Mouse (Mus musculus) lung, postnatal 0 days (tissue): ENCODE measurements around the gene Rgs16. TPM values are rescaled to one million over a fixed set of nuclear protein-coding genes. Genes with fewer than 3 reads are reported as not detected.
"Not testable (repeated sequence)": the region's sequence is repeated elsewhere in the genome, so short reads cannot be mapped to it uniquely, and the experiment has no call there.

Experiments used
- ATAC-seq: fragments of 200-750 bp; cut with Nextera tagmentation; 2 replicates; pipeline ENCODE4 v1.8.0; 2017; ENCODE audit warnings: moderate library complexity
- DNase-seq: peaks from one replicate; pipeline ENCODE4 v3.0.0-alpha.2; 2016; ENCODE audit warnings: low spot score
- H3K27ac ChIP-seq: fragments of 300-500 bp; sonication (generic); 2 replicates; pipeline ENCODE4 v1.5.1; 2014; ENCODE audit warnings: antibody characterized with exemption, mild to moderate bottlenecking, low read length, mixed read lengths
- H3K27me3 ChIP-seq: fragments of 300-500 bp; sonication (generic); replicated peaks from 2 replicates; pipeline ENCODE4 v1.6.1; 2014; ENCODE audit warnings: low read length, mixed read lengths; ENCODE audit not compliant: insufficient read depth
- H3K36me3 ChIP-seq: fragments of 300-500 bp; sonication (generic); 2 replicates; pipeline ENCODE4 v1.6.1; 2014; ENCODE audit warnings: low read length, mixed read lengths; ENCODE audit not compliant: insufficient read depth
- H3K4me1 ChIP-seq: fragments of 300-500 bp; sonication (generic); 2 replicates; pipeline ENCODE4 v1.6.1; 2014; ENCODE audit warnings: antibody characterized with exemption, low read depth, low read length, mixed read lengths; ENCODE audit not compliant: insufficient read depth
- H3K4me2 ChIP-seq: fragments of 300-500 bp; sonication (generic); replicated peaks from 2 replicates; pipeline ENCODE4 v1.6.1; 2014; ENCODE audit warnings: low read depth, mild to moderate bottlenecking, low read length, moderate library complexity, mixed read lengths
- H3K4me3 ChIP-seq: fragments of 300-500 bp; sonication (generic); 2 replicates; pipeline ENCODE4 v1.5.1; 2014; ENCODE audit warnings: low read depth, low read length
- H3K9ac ChIP-seq: fragments of 300-500 bp; sonication (generic); replicated peaks from 2 replicates; pipeline ENCODE4 v1.6.1; 2014; ENCODE audit warnings: low read depth, mild to moderate bottlenecking
- H3K9me3 ChIP-seq: fragments of 300-500 bp; sonication (generic); 2 replicates; pipeline ENCODE4 v1.6.1; 2016; ENCODE audit warnings: low read length, mixed read lengths
- CTCF ChIP-seq: IDR thresholded peaks from 2 replicates; pipeline ENCODE4 v1.5.1; 2016; ENCODE audit warnings: antibody characterized with exemption, mild to moderate bottlenecking
- EP300 ChIP-seq: IDR thresholded peaks from 2 replicates; pipeline ENCODE4 v1.6.1; 2016; ENCODE audit warnings: antibody characterized with exemption, mild to moderate bottlenecking, control low read depth
- WGBS: fragments of 180-500 bp; shearing (Covaris S2); extraction: QIAGEN DNeasy Blood & Tissue Kit; methylation state at CpG from one replicate; pipeline ENCODE4 v1.1.7; 2014; 5-methylcytosine and 5-hydroxymethylcytosine counted together
- polyA plus RNA-seq: library from polyadenylated mRNA; unstranded; fragments of >200 nt; fragmentation: Nextera tagmentation; extraction: Ambion mirVana; gene quantifications from 2 replicates; pipeline ENCODE4 v1.2.1, GENCODE M21; 2015

Rgs16 gene
- polyA plus RNA-seq, 1 experiment from 2014 or later: 3.8 TPM

DNA sequence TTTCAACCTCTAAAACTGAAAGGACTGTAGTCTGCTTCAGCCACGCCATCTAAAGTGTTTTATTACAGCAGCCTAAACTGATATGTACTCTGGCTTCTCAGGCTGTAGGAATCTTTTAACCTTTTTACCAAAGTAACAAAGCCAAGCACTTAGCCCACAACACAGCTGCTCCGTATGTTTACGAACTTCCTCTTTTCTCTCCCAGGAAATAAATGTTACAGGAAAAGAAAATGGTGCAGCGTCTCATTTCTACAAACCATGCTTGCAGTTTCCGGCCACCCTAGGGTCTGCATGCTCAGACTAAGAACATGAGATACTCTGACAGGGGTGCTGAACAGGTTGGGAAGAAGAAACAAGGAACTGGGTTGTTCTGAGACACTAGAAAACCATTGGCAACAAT is 28.3 kb downstream of the Rgs16 start:
- no peak overlapping the region for H3K4me2 ChIP-seq
- 61% methylated on average over 5 of the region's 5 CpGs for WGBS
- no peaks in the 10 kb centered on the region for H3K36me3 ChIP-seq
- ATAC-seq (no peak), DNase-seq (no peak)
- H3K27me3 ChIP-seq: no peaks in the 10 kb centered on the region
- no peaks in the 10 kb centered on the region for H3K4me1 ChIP-seq
- H3K9ac ChIP-seq: no peak overlapping the region
- no peaks in the 10 kb centered on the region for H3K9me3 ChIP-seq
- no peak overlapping the region for H3K4me3 ChIP-seq
- no peak overlapping the region for H3K27ac ChIP-seq
- TF ChIP-seq EP300 (no peak), CTCF (no peak)

GRCm38 (mm10) chr1:153769571-153769970 is 29.4 kb downstream of the Rgs16 start:
- not testable (repeated sequence) for DNase-seq, H3K27ac ChIP-seq, H3K4me1 ChIP-seq, H3K27me3 ChIP-seq, H3K9me3 ChIP-seq, H3K36me3 ChIP-seq, ATAC-seq, H3K4me2 ChIP-seq, H3K4me3 ChIP-seq, H3K9ac ChIP-seq
- WGBS: 54% methylated on average over 6 of the region's 6 CpGs

- Histone ChIP-seq H3K27ac (no peak overlapping the region), H3K4me1 (no peaks in the 10 kb centered on the region), H3K4me2 (no peak overlapping the region), H3K27me3 (no peaks in the 10 kb centered on the region), H3K36me3 (no peaks in the 10 kb centered on the region), H3K4me3 (no peak overlapping the region), H3K9ac (no peak overlapping the region), H3K9me3 (no peaks in the 10 kb centered on the region)
- TF ChIP-seq EP300: no peak
- TF ChIP-seq CTCF: no peak
- DNase-seq (no peak), ATAC-seq (no peak)
- WGBS: 45% methylated on average over 10 of the region's 10 CpGs
These were observed 30.0 kb downstream of the Rgs16 start for GRCm38 (mm10) chr1:153769998-153770775.

DNA sequence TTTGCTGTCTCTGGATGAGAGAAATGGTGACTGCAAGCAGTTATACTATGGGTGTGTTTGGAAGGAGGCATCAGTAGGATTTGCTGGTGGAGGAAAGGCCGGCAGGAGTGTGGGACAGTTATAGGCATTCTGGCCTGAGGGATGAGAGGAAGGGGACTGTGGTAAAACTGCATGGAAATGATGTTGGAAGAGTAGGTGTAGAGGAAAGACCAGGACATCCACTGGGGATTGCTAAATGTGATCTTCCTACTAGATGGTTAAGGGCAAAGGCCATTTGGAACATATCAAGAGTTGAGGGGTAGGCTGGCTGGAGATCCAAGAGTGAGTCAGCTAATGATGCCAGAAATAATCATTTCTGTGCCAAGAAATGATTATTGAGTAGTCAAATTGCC is 30.6 kb downstream of the Rgs16 start:
- Histone ChIP-seq H3K4me3 (no peak overlapping the region), H3K9me3 (no peaks in the 10 kb centered on the region), H3K27me3 (no peaks in the 10 kb centered on the region), H3K27ac (no peak overlapping the region), H3K36me3 (no peaks in the 10 kb centered on the region), H3K4me1 (no peaks in the 10 kb centered on the region), H3K4me2 (no peak overlapping the region), H3K9ac (no peak overlapping the region)
- ATAC-seq: no peak
- no peak for TF ChIP-seq CTCF
- no peak for TF ChIP-seq EP300
- DNase-seq: no peak
- 78% methylated on average over 1 of the region's 1 CpGs for WGBS

- TF ChIP-seq EP300 (no peak), CTCF (no peak)
- DNase-seq (no peak), ATAC-seq (no peak)
- Histone ChIP-seq H3K4me3 (no peak overlapping the region), H3K9ac (no peak overlapping the region), H3K27me3 (no peaks in the 10 kb centered on the region), H3K36me3 (no peaks in the 10 kb centered on the region), H3K27ac (no peak overlapping the region), H3K4me1 (no peaks in the 10 kb centered on the region), H3K4me2 (no peak overlapping the region), H3K9me3 (no peaks in the 10 kb centered on the region)
- 73% methylated on average over 6 of the region's 6 CpGs for WGBS
These were observed 35.0 kb downstream of the Rgs16 start for GRCm38 (mm10) chr1:153775174-153775573.

- Histone ChIP-seq H3K36me3 (no peaks in the 10 kb centered on the region), H3K4me1 (no peaks in the 10 kb centered on the region), H3K4me2 (no peak overlapping the region), H3K27ac (no peak overlapping the region), H3K4me3 (no peak overlapping the region), H3K27me3 (no peaks in the 10 kb centered on the region), H3K9me3 (no peaks in the 10 kb centered on the region), H3K9ac (no peak overlapping the region)
- DNase-seq (no peak), ATAC-seq (no peak)
- TF ChIP-seq EP300: no peak
- TF ChIP-seq CTCF: no peak
- 88% methylated on average over 7 of the region's 7 CpGs for WGBS
These were observed 36.1 kb downstream of the Rgs16 start for GRCm38 (mm10) chr1:153776257-153776656.

- ATAC-seq: no peak
- no peaks in the 10 kb centered on the region for H3K27me3 ChIP-seq
- 80% methylated on average over 10 of the region's 10 CpGs for WGBS
These were observed 38.1 kb downstream of the Rgs16 start for GRCm38 (mm10) chr1:153778205-153778604.

More at GRCm38 (mm10) chr1:153778205-153778604, 38.1 kb downstream of the Rgs16 start:
- H3K9ac ChIP-seq: no peak overlapping the region
- H3K9me3 ChIP-seq: no peaks in the 10 kb centered on the region
- no peak overlapping the region for H3K27ac ChIP-seq
- no peak overlapping the region for H3K4me3 ChIP-seq
- TF ChIP-seq CTCF: no peak
- no peak for TF ChIP-seq EP300
- no peaks in the 10 kb centered on the region for H3K36me3 ChIP-seq
- no peaks in the 10 kb centered on the region for H3K4me1 ChIP-seq
- DNase-seq: no peak
- H3K4me2 ChIP-seq: no peak overlapping the region
